Mouse (Mus musculus) liver, embryonic 14.5 days (tissue): ENCODE measurements at regions not wholly inside any gene's neighbourhood (a gene's known extent, or its start where the extent isn't known, plus 50 kb on each side); places are given as distances from the start of the nearest gene placed in this dataset.

ENCODE experiments used
- CTCF ChIP-seq: IDR thresholded peaks from 2 replicates; pipeline ENCODE4 v1.5.1; 2016; ENCODE audit warnings: antibody characterized with exemption, low read depth, control low read depth
- EP300 ChIP-seq: IDR thresholded peaks from 2 replicates; pipeline ENCODE4 v1.6.1; 2016; ENCODE audit warnings: antibody characterized with exemption, low read depth

- TF ChIP-seq CTCF = no peak
- TF ChIP-seq EP300 = no peak
Observed at GRCm38 (mm10) chr1:137227098-137227485, 266.8 kb upstream of the Nr5a2 start.
